Mouse (Mus musculus) Patski (cell line): ENCODE measurements at regions not wholly inside any gene's neighbourhood (a gene's known extent, or its start where the extent isn't known, plus 50 kb on each side); places are given as distances from the start of the nearest gene placed in this dataset.

Experiments used
- ATAC-seq: fragments of 100-300 bp; one replicate; pipeline ENCODE4 v1.8.0; 2021
- CTCF ChIA-PET: fragments of 350-600 bp; sonication (Branson Sonifier 250); formaldehyde crosslinking; loops from one replicate; lab custom pipeline; 2022; ENCODE audit warnings: inconsistent platforms; lab: Charles Lee
- POLR2A ChIA-PET: fragments of 350-600 bp; sonication (Branson Sonifier 250); formaldehyde crosslinking; loops from one replicate; lab custom pipeline; 2022; ENCODE audit warnings: antibody characterized with exemption, inconsistent platforms; lab: Charles Lee
- DNase-seq: peaks from one replicate; pipeline ENCODE4 v3.0.0-alpha.2; 2011; ENCODE audit warnings: low read depth, low spot score
- H3K27me3 ChIP-seq: fragments of 371-371 bp; one replicate; pipeline ENCODE4 v1.5.1; 2021
- CTCF ChIP-seq: fragments of 100-300 bp; IDR thresholded peaks from one replicate; pipeline ENCODE4 v1.5.1; 2021
- in situ Hi-C: fragments of 300-500 bp; cut with MboI; formaldehyde crosslinking; loops from 3 replicates; pipeline ENCODE4 v1.11.1; 2018; ENCODE audit warnings: low pct_unique_long_range_greater_than_20kb, mixed read lengths

DNA sequence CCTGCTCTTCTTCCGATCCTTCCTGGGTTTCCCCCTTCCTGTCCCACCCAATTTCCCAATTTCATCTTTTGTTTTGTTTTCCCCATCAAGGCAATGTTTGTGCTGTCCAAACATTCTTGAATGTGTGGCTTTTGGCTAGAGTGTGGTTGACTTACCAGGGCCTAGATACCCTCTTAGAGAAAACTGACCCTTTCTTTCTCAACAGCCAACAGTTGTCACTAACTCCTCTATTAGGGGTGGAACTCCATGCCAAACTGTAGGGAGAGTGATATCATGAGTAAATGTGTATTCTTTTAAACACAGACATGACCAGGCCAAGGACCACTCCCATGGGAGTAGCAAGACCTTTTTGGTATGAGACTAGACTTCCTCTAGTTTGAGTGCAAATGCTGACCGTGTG is 1145.0 kb downstream of the Adam3 start:
- TF ChIP-seq CTCF: no peak
- ATAC-seq (no peak), DNase-seq (no peak)
- in situ Hi-C loops: no loop called here
- H3K27me3 ChIP-seq: no peaks in the 10 kb centered on the region
- POLR2A ChIA-PET: no interaction called here
- CTCF ChIA-PET: no interaction called here
